Mouse (Mus musculus) layer of hippocampus, postnatal 10 days (tissue): ENCODE results near the gene Wsb1. TPM values are rescaled to one million over a fixed set of nuclear protein-coding genes. Genes with fewer than 3 reads are reported as not detected.

Experiments
- total RNA-seq, 2 experiments: library from RNA; stranded (reverse); gene quantifications; 2 replicates each; pipeline ENCODE4 v1.2.3; 2021

Gene Wsb1
- total RNA-seq, 2 experiments from 2014 or later: 93.4 to 122 TPM

Other genes starting within 250 kb of the Wsb1 start
- gene Ksr1, start 108.3 kb downstream of the Wsb1 start, total RNA-seq: 100 to 1,000 TPM in 1 of 2 experiments, 10 to 100 TPM in 1; 94.1 to 106 TPM
- 1 to 10 TPM in 1 of 2 experiments, not detected in 1; 1.6 TPM for gene Gm9964, start 42.2 kb upstream of the Wsb1 start, total RNA-seq
- gene Nf1, start 85.0 kb upstream of the Wsb1 start, total RNA-seq: 100 to 1,000 TPM; 118 to 122 TPM
- 10 to 100 TPM; 54.2 to 60.6 TPM for gene Omg, start 249.4 kb upstream of the Wsb1 start, total RNA-seq